Mouse (Mus musculus): Measurements from ENCODE around the gene Zscan2.

Gene Zscan2

GRCm38 (mm10) chr7:80843910-80844640 lies 16.6 kb upstream of the Zscan2 start:
- no peak for DNase-seq (ENCODE audit: low read depth, low spot score)

- DNase-seq (ENCODE audit: low read depth, low spot score): no peak
Observed at GRCm38 (mm10) chr7:80844691-80845090, 16.0 kb upstream of the Zscan2 start.

GRCm38 (mm10) chr7:80845621-80846279 lies 15.0 kb upstream of the Zscan2 start:
- DNase-seq (ENCODE audit: low read depth, low spot score): no peak

GRCm38 (mm10) chr7:80846280-80846678 lies 14.4 kb upstream of the Zscan2 start:
- DNase-seq (ENCODE audit: low read depth, low spot score): no peak

GRCm38 (mm10) chr7:80846709-80847108 lies 14.0 kb upstream of the Zscan2 start:
- no peak for DNase-seq (ENCODE audit: low read depth, low spot score)

- DNase-seq (ENCODE audit: low read depth, low spot score): no peak
Observed at GRCm38 (mm10) chr7:80849267-80849666, 11.5 kb upstream of the Zscan2 start.

GRCm38 (mm10) chr7:80849710-80850109 lies 11.0 kb upstream of the Zscan2 start:
- no peak for DNase-seq (ENCODE audit: low read depth, low spot score)

GRCm38 (mm10) chr7:80850520-80850919 lies 10.2 kb upstream of the Zscan2 start:
- DNase-seq (ENCODE audit: low read depth, low spot score): no peak

GRCm38 (mm10) chr7:80853218-80853617 lies 7.5 kb upstream of the Zscan2 start:
- DNase-seq (ENCODE audit: low read depth, low spot score): no peak

- DNase-seq (ENCODE audit: low read depth, low spot score): no peak
Observed at GRCm38 (mm10) chr7:80855316-80855715, 5.4 kb upstream of the Zscan2 start.

GRCm38 (mm10) chr7:80857181-80857580 lies 3.5 kb upstream of the Zscan2 start:
- DNase-seq (ENCODE audit: low read depth, low spot score): no peak

- DNase-seq (ENCODE audit: low read depth, low spot score): peak; percentile 47
Observed at GRCm38 (mm10) chr7:80860227-80860626, 493 bp upstream of the Zscan2 start.

GRCm38 (mm10) chr7:80862475-80862874 lies 1.8 kb downstream of the Zscan2 start:
- DNase-seq (ENCODE audit: low read depth, low spot score): no peak

- no peak for DNase-seq (ENCODE audit: low read depth, low spot score)
Observed at GRCm38 (mm10) chr7:80863520-80863919, 2.8 kb downstream of the Zscan2 start.

GRCm38 (mm10) chr7:80864151-80864550 lies 3.4 kb downstream of the Zscan2 start:
- no peak for DNase-seq (ENCODE audit: low read depth, low spot score)

GRCm38 (mm10) chr7:80864831-80865230 lies 4.1 kb downstream of the Zscan2 start:
- DNase-seq (ENCODE audit: low read depth, low spot score): no peak

- no peak for DNase-seq (ENCODE audit: low read depth, low spot score)
Observed at GRCm38 (mm10) chr7:80865521-80865920, 4.8 kb downstream of the Zscan2 start.

- DNase-seq (ENCODE audit: low read depth, low spot score): no peak
Observed at GRCm38 (mm10) chr7:80866514-80867147, 5.9 kb downstream of the Zscan2 start.

- no peak for DNase-seq (ENCODE audit: low read depth, low spot score)
Observed at GRCm38 (mm10) chr7:80868686-80869085, 8.0 kb downstream of the Zscan2 start.

- DNase-seq (ENCODE audit: low read depth, low spot score): no peak
Observed at GRCm38 (mm10) chr7:80873038-80873437, 12.3 kb downstream of the Zscan2 start.

GRCm38 (mm10) chr7:80873631-80874030 lies 12.9 kb downstream of the Zscan2 start:
- DNase-seq (ENCODE audit: low read depth, low spot score): no peak

- DNase-seq (ENCODE audit: low read depth, low spot score): no peak
Observed at GRCm38 (mm10) chr7:80875727-80876126, 15.0 kb downstream of the Zscan2 start.
